Mouse (Mus musculus) olfactory bulb, adult 2 months (tissue): ENCODE measurements at regions not wholly inside any gene's neighbourhood (a gene's known extent, or its start where the extent isn't known, plus 50 kb on each side); places are given as distances from the start of the nearest gene placed in this dataset.

Source experiments
- CTCF ChIP-seq: fragments of 200-500 bp; IDR thresholded peaks from 2 replicates; pipeline ENCODE4 v1.5.1; 2012; ENCODE audit warnings: low read depth, mild to moderate bottlenecking, low read length, moderate library complexity; ENCODE audit not compliant: insufficient read depth
- POLR2A ChIP-seq: fragments of 200-500 bp; IDR thresholded peaks from 2 replicates; pipeline ENCODE4 v1.6.1; 2012; ENCODE audit warnings: mild to moderate bottlenecking, low read depth, low read length, moderate library complexity; ENCODE audit not compliant: insufficient read depth

GRCm38 (mm10) chr1:194231206-194231605, 386.8 kb upstream of the Plxna2 start:
- TF ChIP-seq CTCF = no peak
- no peak for TF ChIP-seq POLR2A
